Mouse (Mus musculus) C2C12 (cell line): ENCODE results near the gene Slc7a15.

ENCODE experiments used
- CEBPB ChIP-seq: IDR thresholded peaks from one replicate; pipeline ENCODE4 v1.6.1; 2011; ENCODE audit warnings: low read depth, mild to moderate bottlenecking, control low read depth, moderate library complexity
- CTCF ChIP-seq: IDR thresholded peaks from one replicate; pipeline ENCODE4 v1.5.1; 2011; ENCODE audit not compliant: control insufficient read depth, insufficient read depth, insufficient read length
- USF1 ChIP-seq: IDR thresholded peaks from one replicate; pipeline ENCODE4 v1.6.1; 2011; ENCODE audit warnings: low read depth, mild to moderate bottlenecking, control low read depth, moderate library complexity

- TF ChIP-seq CEBPB (no peak), USF1 (no peak), CTCF (peak; percentile 96)
These were observed 51.5 kb downstream of the Slc7a15 start for GRCm38 (mm10) chr12:8547357-8547756.
